Mouse (Mus musculus) E14TG2a.4 (cell line): ENCODE results near the gene Gm38394.

Experiments used
- CTCF ChIP-seq: conservative IDR thresholded peaks from 2 replicates; pipeline ENCODE4 v1.5.1; 2014; ENCODE audit warnings: low read length
- NANOG ChIP-seq: IDR thresholded peaks from 2 replicates; pipeline ENCODE4 v1.6.1; 2014; ENCODE audit warnings: borderline replicate concordance, low read length, mixed read lengths
- POU5F1 ChIP-seq: IDR thresholded peaks from 2 replicates; pipeline ENCODE4 v1.6.1; 2014; ENCODE audit warnings: low read length, borderline replicate concordance

- TF ChIP-seq CTCF (no peak), POU5F1 (no peak), NANOG (no peak)
Observed at GRCm38 (mm10) chr1:133645652-133646051, 15.5 kb downstream of the Gm38394 start.
